Mouse (Mus musculus) NIH3T3 (cell line): ENCODE measurements at regions not wholly inside any gene's neighbourhood (a gene's known extent, or its start where the extent isn't known, plus 50 kb on each side); places are given as distances from the start of the nearest gene placed in this dataset.

Source experiments
- DNase-seq: peaks from one replicate; pipeline ENCODE4 v3.0.0-alpha.2; 2012; ENCODE audit warnings: low read depth

GRCm38 (mm10) chr15:61770721-61771542, 848.1 kb upstream of the A1bg start:
- DNase-seq: peak; percentile 19

- no peak for DNase-seq
Observed at GRCm38 (mm10) chr15:61766544-61767094, 843.8 kb upstream of the A1bg start.

GRCm38 (mm10) chr15:61753802-61754201, 831.0 kb upstream of the A1bg start:
- DNase-seq: peak; percentile 32

GRCm38 (mm10) chr15:61723696-61724095, 800.9 kb upstream of the A1bg start:
- no peak for DNase-seq

- DNase-seq: no peak
Observed at GRCm38 (mm10) chr15:61718486-61718885, 795.7 kb upstream of the A1bg start.

- DNase-seq: no peak
Observed at GRCm38 (mm10) chr15:61717216-61717615, 794.4 kb upstream of the A1bg start.

GRCm38 (mm10) chr15:61713953-61714352, 791.1 kb upstream of the A1bg start:
- no peak for DNase-seq

- DNase-seq: no peak
Observed at GRCm38 (mm10) chr15:61708928-61709327, 786.1 kb upstream of the A1bg start.

GRCm38 (mm10) chr15:61707952-61708351, 785.1 kb upstream of the A1bg start:
- peak; percentile 8 for DNase-seq

- no peak for DNase-seq
Observed at GRCm38 (mm10) chr15:61692679-61693078, 769.9 kb upstream of the A1bg start.

GRCm38 (mm10) chr15:61690425-61690824, 767.6 kb upstream of the A1bg start:
- DNase-seq: no peak

GRCm38 (mm10) chr15:61689776-61690397, 767.1 kb upstream of the A1bg start:
- no peak for DNase-seq

- DNase-seq: no peak
Observed at GRCm38 (mm10) chr15:61682968-61683367, 760.2 kb upstream of the A1bg start.

GRCm38 (mm10) chr15:61670556-61670955, 747.7 kb upstream of the A1bg start:
- DNase-seq: no peak

- no peak for DNase-seq
Observed at GRCm38 (mm10) chr15:61660581-61660980, 737.8 kb upstream of the A1bg start.

GRCm38 (mm10) chr15:61656951-61657350, 734.1 kb upstream of the A1bg start:
- DNase-seq: peak; percentile 57

GRCm38 (mm10) chr15:61654846-61655245, 732.0 kb upstream of the A1bg start:
- peak; percentile 56 for DNase-seq

GRCm38 (mm10) chr15:61653853-61654252, 731.0 kb upstream of the A1bg start:
- no peak for DNase-seq

GRCm38 (mm10) chr15:61618638-61619500, 696.1 kb upstream of the A1bg start:
- DNase-seq: no peak

- DNase-seq: no peak
Observed at GRCm38 (mm10) chr15:61610662-61611061, 687.9 kb upstream of the A1bg start.

GRCm38 (mm10) chr15:61609656-61610055, 686.8 kb upstream of the A1bg start:
- DNase-seq: peak; percentile 48

GRCm38 (mm10) chr15:61608301-61608731, 685.5 kb upstream of the A1bg start:
- DNase-seq: peak; percentile 91
